ENCODE assay signal across 12 mouse cellular contexts in the genomic region with DNA sequence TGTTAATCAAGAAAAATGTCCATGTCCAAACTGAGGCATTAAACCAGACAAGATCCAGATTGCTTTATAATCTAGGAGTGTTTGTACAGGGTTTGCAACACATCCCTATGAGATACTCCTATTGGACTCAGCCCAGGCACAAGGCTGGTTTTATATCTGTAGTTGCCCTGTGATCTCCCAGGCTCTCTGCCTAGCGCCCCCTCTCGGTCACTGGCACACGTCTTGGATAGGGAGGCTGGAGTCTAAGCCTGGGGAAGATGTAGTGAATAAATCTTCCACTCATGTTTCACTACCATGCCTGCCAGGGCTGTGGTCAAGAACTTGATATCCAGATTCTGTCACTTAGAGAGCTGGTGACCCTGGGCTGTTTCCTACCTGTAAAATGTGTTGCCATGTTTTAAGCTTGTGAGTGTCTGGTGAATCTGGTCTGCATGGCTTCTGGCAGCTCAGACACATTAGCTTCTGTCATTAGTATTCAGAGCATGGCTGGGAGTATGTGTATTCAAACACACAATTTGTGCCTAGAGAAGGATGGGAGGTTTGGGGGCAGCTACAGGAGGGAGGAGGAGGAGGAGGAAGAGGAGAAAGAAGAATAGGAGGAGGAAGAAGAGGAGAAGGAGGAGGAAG.
DNase-seq lines count a peak whose midpoint lies in the region; ATAC-seq and TF ChIP-seq lines count a peak whose summit lies in the region.
"Had no signal": no experiment of that assay in that cellular context is flagged by ENCODE, and none has a peak within 500 bp of the region (broad histone marks: within the 10 kb centered on the region; RNA-seq: fewer than 3 reads in every experiment).

No protein-coding gene starts in this region.

- H3K27ac ChIP-seq in kidney, embryonic 14.5 days (ENCODE audit: low read depth, low read length), result no peak overlapping the region
- H3K27ac ChIP-seq in midbrain, embryonic 10.5 days (replicated peaks), result 0 out of 2 replicates have a peak overlapping the region, but pooled peaks have one; percentile 18
- H3K27ac ChIP-seq in midbrain, embryonic 11.5 days (ENCODE audit: low read depth, low read length), result no peak overlapping the region
- H3K27ac ChIP-seq: embryonic facial prominence, embryonic 12.5 days had no signal

- in situ Hi-C loops in Patski (cut with MboI; ENCODE audit: low pct_unique_long_range_greater_than_20kb), result no loop called here

- no peak overlapping the region for H3K9ac ChIP-seq in kidney, embryonic 14.5 days (ENCODE audit: low read depth, low read length)
- no peak overlapping the region for H3K9ac ChIP-seq in midbrain, embryonic 11.5 days (ENCODE audit: low read length)
- H3K9ac ChIP-seq: embryonic facial prominence, embryonic 12.5 days; hindbrain, embryonic 13.5 days had no signal

- no peak for DNase-seq in kidney, adult 9 months
- no peak for DNase-seq in midbrain, embryonic 10.5 days (ENCODE audit: low spot score)
- no peak for DNase-seq in midbrain, embryonic 11.5 days (ENCODE audit: low spot score, missing footprints)
- DNase-seq in Patski (ENCODE audit: low read depth, low spot score), result no peak
- DNase-seq in gastrocnemius, postnatal 10 days, result peak; percentile 46
- DNase-seq: cerebellum, adult 8-10 months had no signal

- no peaks in the 10 kb centered on the region for H3K27me3 ChIP-seq in kidney, embryonic 14.5 days (ENCODE audit: control insufficient read depth, insufficient read depth, low read length)
- H3K27me3 ChIP-seq in midbrain, embryonic 10.5 days (ENCODE audit: low read depth, poor library complexity, severe bottlenecking), result no peaks in the 10 kb centered on the region
- H3K27me3 ChIP-seq in midbrain, embryonic 11.5 days (ENCODE audit: control insufficient read depth, insufficient read depth, low read length), result no peaks in the 10 kb centered on the region
- no peaks in the 10 kb centered on the region for H3K27me3 ChIP-seq in Patski
- H3K27me3 ChIP-seq: embryonic facial prominence, embryonic 12.5 days; hindbrain, embryonic 13.5 days had no signal

- POLR2A ChIA-PET in Patski (lab: Charles Lee), result no interaction called here

- no peaks in the 10 kb centered on the region for H3K9me3 ChIP-seq in kidney, embryonic 14.5 days (ENCODE audit: control insufficient read depth, low read length)
- no peaks in the 10 kb centered on the region for H3K9me3 ChIP-seq in midbrain, embryonic 10.5 days (replicated peaks)
- no peaks in the 10 kb centered on the region for H3K9me3 ChIP-seq in midbrain, embryonic 11.5 days (ENCODE audit: control insufficient read depth, low read length)
- H3K9me3 ChIP-seq: embryonic facial prominence, embryonic 12.5 days; G1E; hindbrain, embryonic 13.5 days had no signal

- 51% methylated on average over 3 of the region's 3 CpGs for WGBS in kidney, embryonic 14.5 days
- WGBS in midbrain, embryonic 10.5 days, result 72% methylated on average over 3 of the region's 3 CpGs
- 75% methylated on average over 3 of the region's 3 CpGs for WGBS in midbrain, embryonic 11.5 days

- TF ChIP-seq CTCF in Patski (IDR thresholded peaks at IDR 0.05), result peak; percentile 15

- H3K36me3 ChIP-seq in kidney, embryonic 14.5 days (ENCODE audit: control insufficient read depth, insufficient read depth, low read length), result no peaks in the 10 kb centered on the region
- H3K36me3 ChIP-seq in midbrain, embryonic 10.5 days, result no peaks in the 10 kb centered on the region
- H3K36me3 ChIP-seq in midbrain, embryonic 11.5 days (ENCODE audit: control insufficient read depth, insufficient read depth, low read length), result no peaks in the 10 kb centered on the region
- H3K36me3 ChIP-seq: embryonic facial prominence, embryonic 12.5 days; G1E; hindbrain, embryonic 13.5 days had no signal

- peak; percentile 24; the same call in 1 of the 2 replicates for ATAC-seq in kidney, embryonic 14.5 days (ENCODE audit: low FRiP score, low TSS enrichment)
- ATAC-seq in midbrain, embryonic 11.5 days (ENCODE audit: low FRiP score), result no peak
- no peak for ATAC-seq in Patski
- no peak for ATAC-seq in CD4-positive, CD25-positive, alpha-beta regulatory T cell, adult 4 months
- ATAC-seq: forebrain, embryonic 16.5 days had no signal

- CTCF ChIA-PET in Patski (lab: Charles Lee), result no interaction called here

- H3K4me3 ChIP-seq in kidney, embryonic 14.5 days (ENCODE audit: low read length), result no peak overlapping the region
- H3K4me3 ChIP-seq in midbrain, embryonic 10.5 days, result no peak overlapping the region
- no peak overlapping the region for H3K4me3 ChIP-seq in midbrain, embryonic 11.5 days (ENCODE audit: low read depth, low read length)
- H3K4me3 ChIP-seq: embryonic facial prominence, embryonic 12.5 days; hindbrain, embryonic 13.5 days had no signal

- no peak overlapping the region for H3K4me2 ChIP-seq in kidney, embryonic 14.5 days (replicated peaks; ENCODE audit: low read depth, low read length)
- no peak overlapping the region for H3K4me2 ChIP-seq in midbrain, embryonic 11.5 days
- H3K4me2 ChIP-seq: embryonic facial prominence, embryonic 12.5 days; hindbrain, embryonic 13.5 days had no signal

- H3K4me1 ChIP-seq in kidney, embryonic 14.5 days (ENCODE audit: control insufficient read depth, insufficient read depth, low read length), result no peaks in the 10 kb centered on the region
- peaks cover 14% of the 10 kb centered on the region; the same call in 1 of the 2 replicates for H3K4me1 ChIP-seq in midbrain, embryonic 10.5 days
- H3K4me1 ChIP-seq in midbrain, embryonic 11.5 days (ENCODE audit: control insufficient read depth, insufficient read depth, low read length), result no peaks in the 10 kb centered on the region
- H3K4me1 ChIP-seq: embryonic facial prominence, embryonic 12.5 days had no signal
